Mouse (Mus musculus): ENCODE results near the gene Hnf1b. TPM values are rescaled to one million over a fixed set of nuclear protein-coding genes. Genes with fewer than 3 reads are reported as not detected.

Gene Hnf1b
- polyA plus RNA-seq, 1 experiment from 2014 or later = 0.14 TPM

GRCm38 (mm10) chr11:83851273-83852015 lies 1.6 kb downstream of the Hnf1b start:
- ATAC-seq (no peak), DNase-seq (ENCODE audit: low spot score) (no peak)
- no peaks in the 10 kb centered on the region for H3K9me3 ChIP-seq (replicated peaks; ENCODE audit: control insufficient read depth, low read length)
- no peak overlapping the region for H3K4me3 ChIP-seq (ENCODE audit: low read depth, low read length)
- no peaks in the 10 kb centered on the region for H3K36me3 ChIP-seq (ENCODE audit: control insufficient read depth, insufficient read depth, low read length)
- H3K27me3 ChIP-seq (replicated peaks; ENCODE audit: control insufficient read depth, insufficient read depth, low read length) = peaks cover 60% of the 10 kb centered on the region
- H3K4me2 ChIP-seq (ENCODE audit: low read length) = no peak overlapping the region
- H3K9ac ChIP-seq (ENCODE audit: low read length) = no peak overlapping the region
- no peaks in the 10 kb centered on the region for H3K4me1 ChIP-seq (ENCODE audit: control insufficient read depth, insufficient read depth, low read length)
- WGBS = under 1% methylated on average over 36 of the region's 36 CpGs
- no peak overlapping the region for H3K27ac ChIP-seq (ENCODE audit: low read depth, low read length)

GRCm38 (mm10) chr11:83852016-83852355 lies 2.1 kb downstream of the Hnf1b start:
- WGBS = under 1% methylated on average over 24 of the region's 24 CpGs
- no peaks in the 10 kb centered on the region for H3K36me3 ChIP-seq (ENCODE audit: control insufficient read depth, insufficient read depth, low read length)
- no peak overlapping the region for H3K27ac ChIP-seq (ENCODE audit: low read depth, low read length)
- H3K4me3 ChIP-seq (ENCODE audit: low read depth, low read length) = no peak overlapping the region
- H3K27me3 ChIP-seq (replicated peaks; ENCODE audit: control insufficient read depth, insufficient read depth, low read length) = peaks cover 65% of the 10 kb centered on the region
- no peaks in the 10 kb centered on the region for H3K4me1 ChIP-seq (ENCODE audit: control insufficient read depth, insufficient read depth, low read length)
- H3K4me2 ChIP-seq (ENCODE audit: low read length) = no peak overlapping the region
- no peak for DNase-seq (ENCODE audit: low spot score)
- ATAC-seq = no peak
- no peak overlapping the region for H3K9ac ChIP-seq (ENCODE audit: low read length)
- no peaks in the 10 kb centered on the region for H3K9me3 ChIP-seq (replicated peaks; ENCODE audit: control insufficient read depth, low read length)

GRCm38 (mm10) chr11:83852501-83853211 lies 2.8 kb downstream of the Hnf1b start:
- Histone ChIP-seq H3K9ac (ENCODE audit: low read length) (no peak overlapping the region), H3K4me3 (ENCODE audit: low read depth, low read length) (no peak overlapping the region), H3K27me3 (replicated peaks; ENCODE audit: control insufficient read depth, insufficient read depth, low read length) (peaks cover 68% of the 10 kb centered on the region), H3K27ac (ENCODE audit: low read depth, low read length) (no peak overlapping the region), H3K36me3 (ENCODE audit: control insufficient read depth, insufficient read depth, low read length) (no peaks in the 10 kb centered on the region), H3K9me3 (replicated peaks; ENCODE audit: control insufficient read depth, low read length) (no peaks in the 10 kb centered on the region), H3K4me1 (ENCODE audit: control insufficient read depth, insufficient read depth, low read length) (no peaks in the 10 kb centered on the region), H3K4me2 (ENCODE audit: low read length) (no peak overlapping the region)
- DNase-seq (ENCODE audit: low spot score) = no peak
- WGBS = under 1% methylated on average over 38 of the region's 38 CpGs
- no peak for ATAC-seq

- Histone ChIP-seq H3K36me3 (ENCODE audit: control insufficient read depth, insufficient read depth, low read length) (no peaks in the 10 kb centered on the region), H3K4me2 (ENCODE audit: low read length) (no peak overlapping the region), H3K4me1 (ENCODE audit: control insufficient read depth, insufficient read depth, low read length) (no peaks in the 10 kb centered on the region), H3K9ac (ENCODE audit: low read length) (no peak overlapping the region), H3K9me3 (replicated peaks; ENCODE audit: control insufficient read depth, low read length) (no peaks in the 10 kb centered on the region), H3K27ac (ENCODE audit: low read depth, low read length) (no peak overlapping the region), H3K27me3 (replicated peaks; ENCODE audit: control insufficient read depth, insufficient read depth, low read length) (peaks cover 75% of the 10 kb centered on the region), H3K4me3 (ENCODE audit: low read depth, low read length) (no peak overlapping the region)
- WGBS = under 1% methylated on average over 33 of the region's 33 CpGs
- ATAC-seq (no peak), DNase-seq (ENCODE audit: low spot score) (no peak)
Observed at GRCm38 (mm10) chr11:83853221-83853792, 3.4 kb downstream of the Hnf1b start.

DNA sequence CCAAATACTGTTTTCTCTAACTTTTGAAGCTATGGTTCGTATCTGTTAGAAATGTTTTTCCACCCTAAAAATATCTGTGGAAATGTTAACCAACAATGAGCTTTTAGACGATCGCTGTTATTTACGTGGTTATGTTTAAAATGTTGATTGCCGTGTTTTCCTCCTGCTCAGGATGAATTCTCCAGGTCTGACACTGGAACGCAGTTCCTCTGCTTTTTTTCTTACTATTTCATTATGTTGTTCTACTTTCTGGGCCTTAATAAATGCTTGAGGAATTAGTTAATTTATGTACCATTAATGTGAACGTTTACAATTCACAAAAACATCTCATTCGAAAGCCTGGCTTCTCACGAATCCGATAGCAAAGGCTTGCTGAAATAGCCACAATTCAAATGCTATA lies 4.2 kb downstream of the Hnf1b start:
- Histone ChIP-seq H3K27me3 (replicated peaks; ENCODE audit: control insufficient read depth, insufficient read depth, low read length) (peaks cover 75% of the 10 kb centered on the region), H3K27ac (ENCODE audit: low read depth, low read length) (no peak overlapping the region), H3K4me3 (ENCODE audit: low read depth, low read length) (no peak overlapping the region), H3K4me1 (ENCODE audit: control insufficient read depth, insufficient read depth, low read length) (no peaks in the 10 kb centered on the region), H3K36me3 (ENCODE audit: control insufficient read depth, insufficient read depth, low read length) (no peaks in the 10 kb centered on the region), H3K9me3 (replicated peaks; ENCODE audit: control insufficient read depth, low read length) (no peaks in the 10 kb centered on the region), H3K9ac (ENCODE audit: low read length) (no peak overlapping the region), H3K4me2 (ENCODE audit: low read length) (no peak overlapping the region)
- ATAC-seq = no peak
- DNase-seq (ENCODE audit: low spot score) = peak; percentile 29
- WGBS = 5% methylated on average over 10 of the region's 10 CpGs

- Histone ChIP-seq H3K9me3 (replicated peaks; ENCODE audit: control insufficient read depth, low read length) (no peaks in the 10 kb centered on the region), H3K27me3 (replicated peaks; ENCODE audit: control insufficient read depth, insufficient read depth, low read length) (peaks cover 69% of the 10 kb centered on the region), H3K4me2 (ENCODE audit: low read length) (no peak overlapping the region), H3K4me1 (ENCODE audit: control insufficient read depth, insufficient read depth, low read length) (no peaks in the 10 kb centered on the region), H3K27ac (ENCODE audit: low read depth, low read length) (no peak overlapping the region), H3K4me3 (ENCODE audit: low read depth, low read length) (no peak overlapping the region), H3K36me3 (ENCODE audit: control insufficient read depth, insufficient read depth, low read length) (no peaks in the 10 kb centered on the region), H3K9ac (ENCODE audit: low read length) (no peak overlapping the region)
- WGBS = 4% methylated on average over 2 of the region's 2 CpGs
- DNase-seq (ENCODE audit: low spot score) (no peak), ATAC-seq (no peak)
Observed at GRCm38 (mm10) chr11:83854707-83855106, 4.8 kb downstream of the Hnf1b start.

GRCm38 (mm10) chr11:83857256-83857655 lies 7.4 kb downstream of the Hnf1b start:
- DNase-seq (ENCODE audit: low spot score) (no peak), ATAC-seq (no peak)
- peaks cover 46% of the 10 kb centered on the region for H3K27me3 ChIP-seq (replicated peaks; ENCODE audit: control insufficient read depth, insufficient read depth, low read length)
- no peak overlapping the region for H3K9ac ChIP-seq (ENCODE audit: low read length)
- H3K4me3 ChIP-seq (ENCODE audit: low read depth, low read length) = no peak overlapping the region
- no peak overlapping the region for H3K27ac ChIP-seq (ENCODE audit: low read depth, low read length)
- 69% methylated on average over 1 of the region's 1 CpGs for WGBS
- no peak overlapping the region for H3K4me2 ChIP-seq (ENCODE audit: low read length)
- H3K4me1 ChIP-seq (ENCODE audit: control insufficient read depth, insufficient read depth, low read length) = no peaks in the 10 kb centered on the region
- H3K36me3 ChIP-seq (ENCODE audit: control insufficient read depth, insufficient read depth, low read length) = no peaks in the 10 kb centered on the region
- H3K9me3 ChIP-seq (replicated peaks; ENCODE audit: control insufficient read depth, low read length) = no peaks in the 10 kb centered on the region

DNA sequence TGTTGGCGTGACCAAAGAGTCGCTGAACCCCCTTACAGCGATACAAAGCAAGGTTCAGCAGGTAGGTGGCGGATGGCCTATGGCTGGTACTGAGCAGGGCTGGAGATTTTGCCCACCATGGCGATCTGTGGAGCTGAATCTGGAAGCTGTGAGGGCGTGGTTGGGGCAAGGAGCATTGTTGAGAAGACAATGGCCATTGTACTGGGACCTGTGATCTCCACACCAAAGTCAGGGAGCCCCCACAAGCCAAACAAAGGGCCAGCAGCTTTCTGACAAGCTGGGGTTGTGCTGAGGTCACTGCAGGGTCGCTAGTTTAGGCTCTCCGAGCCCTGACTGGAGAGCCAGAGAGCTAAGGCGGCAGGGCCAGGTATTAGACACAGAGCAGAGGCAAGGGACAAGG lies 15.4 kb downstream of the Hnf1b start:
- no peak for DNase-seq (ENCODE audit: low spot score)
- Histone ChIP-seq H3K27ac (ENCODE audit: low read depth, low read length) (no peak overlapping the region), H3K9ac (ENCODE audit: low read length) (no peak overlapping the region), H3K36me3 (ENCODE audit: control insufficient read depth, insufficient read depth, low read length) (no peaks in the 10 kb centered on the region), H3K27me3 (replicated peaks; ENCODE audit: control insufficient read depth, insufficient read depth, low read length) (no peaks in the 10 kb centered on the region), H3K4me3 (ENCODE audit: low read depth, low read length) (no peak overlapping the region), H3K4me2 (ENCODE audit: low read length) (no peak overlapping the region), H3K9me3 (replicated peaks; ENCODE audit: control insufficient read depth, low read length) (no peaks in the 10 kb centered on the region), H3K4me1 (ENCODE audit: control insufficient read depth, insufficient read depth, low read length) (peaks cover 4% of the 10 kb centered on the region; the same call in 1 of the 2 replicates)
- no peak for ATAC-seq
- 17% methylated on average over 9 of the region's 9 CpGs for WGBS

DNA sequence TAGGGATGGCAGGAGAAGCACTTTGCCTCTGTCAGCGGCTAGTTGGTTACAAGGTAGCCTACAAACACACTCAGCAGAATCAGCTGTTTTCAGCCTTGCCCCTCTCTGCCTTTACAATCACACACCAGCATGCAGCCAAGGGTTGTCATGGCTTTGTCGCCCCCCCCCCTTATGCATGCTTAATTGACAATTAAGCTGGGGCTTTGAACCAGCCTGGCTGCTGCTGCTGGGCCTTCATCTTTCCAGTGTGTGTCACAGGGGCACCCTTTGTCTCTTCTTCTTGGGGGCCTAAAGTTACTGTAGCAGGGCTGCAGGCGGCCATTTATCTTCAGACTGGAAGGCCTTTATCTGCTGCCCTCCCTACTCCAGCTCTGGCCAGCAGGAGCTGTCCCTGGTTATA lies 17.7 kb downstream of the Hnf1b start:
- H3K9ac ChIP-seq (ENCODE audit: low read length) = no peak overlapping the region
- no peak overlapping the region for H3K4me2 ChIP-seq (ENCODE audit: low read length)
- WGBS = 16% methylated on average over 3 of the region's 3 CpGs
- DNase-seq (ENCODE audit: low spot score) (no peak), ATAC-seq (no peak)
- no peak overlapping the region for H3K4me3 ChIP-seq (ENCODE audit: low read depth, low read length)
- H3K27me3 ChIP-seq (replicated peaks; ENCODE audit: control insufficient read depth, insufficient read depth, low read length) = no peaks in the 10 kb centered on the region
- peaks cover 4% of the 10 kb centered on the region; the same call in 1 of the 2 replicates for H3K4me1 ChIP-seq (ENCODE audit: control insufficient read depth, insufficient read depth, low read length)
- H3K9me3 ChIP-seq (replicated peaks; ENCODE audit: control insufficient read depth, low read length) = no peaks in the 10 kb centered on the region
- H3K36me3 ChIP-seq (ENCODE audit: control insufficient read depth, insufficient read depth, low read length) = no peaks in the 10 kb centered on the region
- H3K27ac ChIP-seq (ENCODE audit: low read depth, low read length) = no peak overlapping the region

Data from forebrain, embryonic 14.5 days (tissue).